Mouse (Mus musculus): Measurements from ENCODE around the gene Troap. TPM values are rescaled to one million over a fixed set of nuclear protein-coding genes. Genes with fewer than 3 reads are reported as not detected.

Gene Troap
- 5.6 and 8.7 TPM in 2 replicates for polyA plus RNA-seq (2015; fragmentation: Nextera tagmentation; extraction: Ambion mirVana)

DNA sequence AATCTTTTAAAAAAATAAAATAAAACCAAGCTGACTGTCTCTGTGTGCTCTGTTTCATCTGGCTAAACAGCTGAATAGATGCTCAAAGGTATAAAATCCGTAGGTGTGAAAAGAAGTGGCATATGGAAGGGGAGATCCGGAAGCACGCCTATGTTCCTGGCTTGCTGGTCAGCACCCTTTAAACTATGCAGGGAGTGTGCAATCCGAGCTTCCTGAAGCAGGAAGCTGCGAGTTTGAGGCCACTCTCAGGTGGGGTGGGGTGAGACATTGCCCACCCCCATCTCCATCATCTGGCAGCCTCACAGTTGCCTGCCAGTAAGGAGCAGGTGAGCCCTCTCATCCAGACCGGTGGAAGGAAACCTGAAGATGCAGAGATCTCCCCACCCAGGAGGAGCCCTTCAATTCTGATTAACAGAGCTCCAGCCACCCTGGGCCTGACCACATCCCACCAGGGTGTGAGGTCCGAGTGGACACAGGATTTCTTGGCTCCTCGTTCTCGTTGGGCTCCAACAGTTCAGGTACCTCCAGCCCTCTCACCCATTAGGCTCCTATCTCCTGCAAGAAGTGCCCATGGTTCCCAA, at the start of gene Troap:
Gene Troap (plus strand): TSS at position 557 of the 581 bp plus-strand sequence.
- H3K9me3 ChIP-seq (ENCODE audit: control insufficient read depth, low read length) = no peaks in the 10 kb centered on the region
- peak within 1 kb of the TSS; percentile 74 for H3K4me2 ChIP-seq (ENCODE audit: low read length)
- 23% methylated on average over 9 of the region's 9 CpGs for WGBS
- peaks cover 13% of the 10 kb centered on the region for H3K4me1 ChIP-seq (ENCODE audit: control insufficient read depth, insufficient read depth, low read depth, low read length)
- peak; percentile 59 for ATAC-seq
- H3K4me3 ChIP-seq (ENCODE audit: low read length) = peak within 1 kb of the TSS; percentile 50
- peak within 1 kb of the TSS; percentile 91 for H3K27ac ChIP-seq (ENCODE audit: low read depth, low read length)
- peak within 1 kb of the TSS; percentile 76 for H3K9ac ChIP-seq (ENCODE audit: low read depth, low read length)
- no peaks in the 10 kb centered on the region for H3K36me3 ChIP-seq (ENCODE audit: control insufficient read depth, insufficient read depth, low read length)
- no peaks in the 10 kb centered on the region for H3K27me3 ChIP-seq (replicated peaks; ENCODE audit: control insufficient read depth, insufficient read depth, low read length)

GRCm38 (mm10) chr15:99024668-99025314, 49.6 kb upstream of the Troap start:
- H3K4me1 ChIP-seq (ENCODE audit: control insufficient read depth, insufficient read depth, low read depth, low read length) = peaks cover 8% of the 10 kb centered on the region
- H3K4me3 ChIP-seq (ENCODE audit: low read length) = no peak overlapping the region
- no peaks in the 10 kb centered on the region for H3K9me3 ChIP-seq (ENCODE audit: control insufficient read depth, low read length)
- no peak for ATAC-seq
- WGBS = 23% methylated on average over 7 of the region's 8 CpGs
- H3K4me2 ChIP-seq (ENCODE audit: low read length) = no peak overlapping the region
- no peaks in the 10 kb centered on the region for H3K36me3 ChIP-seq (ENCODE audit: control insufficient read depth, insufficient read depth, low read length)
- no peak overlapping the region for H3K9ac ChIP-seq (ENCODE audit: low read depth, low read length)
- H3K27me3 ChIP-seq (replicated peaks; ENCODE audit: control insufficient read depth, insufficient read depth, low read length) = no peaks in the 10 kb centered on the region; the same call in 1 of the 2 replicates
- H3K27ac ChIP-seq (ENCODE audit: low read depth, low read length) = no peak overlapping the region

DNA sequence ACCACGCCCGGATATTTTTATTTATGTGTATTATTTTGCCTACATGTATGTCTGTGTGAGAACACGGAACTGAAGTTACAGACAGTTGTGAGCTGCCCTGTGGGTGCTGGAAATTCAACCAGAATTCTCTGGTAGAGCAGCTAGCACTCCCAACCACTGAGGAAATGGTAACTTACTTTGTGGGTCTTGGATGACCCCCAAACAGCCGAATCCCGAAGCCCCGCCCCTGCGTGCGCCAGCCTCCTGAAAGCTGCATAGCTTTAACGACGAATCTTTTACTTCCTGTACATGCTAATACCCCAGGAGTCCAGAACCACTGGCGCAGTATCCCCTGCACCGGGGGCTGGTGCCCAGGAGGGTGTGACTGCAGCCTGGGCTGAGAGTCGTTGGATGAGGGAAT, 49.0 kb upstream of the Troap start:
- Histone ChIP-seq H3K9ac (ENCODE audit: low read depth, low read length) (no peak overlapping the region), H3K27me3 (replicated peaks; ENCODE audit: control insufficient read depth, insufficient read depth, low read length) (no peaks in the 10 kb centered on the region; the same call in none of the 2 replicates), H3K36me3 (ENCODE audit: control insufficient read depth, insufficient read depth, low read length) (no peaks in the 10 kb centered on the region), H3K27ac (ENCODE audit: low read depth, low read length) (no peak overlapping the region), H3K4me3 (ENCODE audit: low read length) (no peak overlapping the region), H3K4me2 (ENCODE audit: low read length) (no peak overlapping the region), H3K4me1 (ENCODE audit: control insufficient read depth, insufficient read depth, low read depth, low read length) (peaks cover 15% of the 10 kb centered on the region), H3K9me3 (ENCODE audit: control insufficient read depth, low read length) (no peaks in the 10 kb centered on the region)
- no peak for ATAC-seq
- WGBS = 73% methylated on average over 13 of the region's 13 CpGs

DNA sequence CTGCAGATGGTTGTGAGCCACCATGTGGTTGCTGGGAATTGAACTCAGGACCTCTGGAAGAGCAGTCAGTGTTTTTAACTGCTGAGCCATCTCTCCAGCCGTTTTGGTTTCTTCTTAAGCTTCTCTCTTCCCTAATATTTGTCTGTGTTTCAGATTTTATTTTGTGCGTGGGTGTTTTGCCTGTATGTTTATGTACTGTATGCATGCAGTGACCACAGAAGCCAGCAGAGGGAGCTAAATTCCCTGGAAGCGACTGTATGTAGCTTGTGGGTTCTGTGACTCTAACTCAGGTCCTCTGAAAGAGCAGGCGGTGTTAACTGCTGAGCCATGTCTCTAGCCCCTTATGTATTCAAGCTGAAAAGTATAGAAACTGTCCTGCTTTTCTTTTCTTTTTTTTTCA, 48.1 kb upstream of the Troap start:
- H3K36me3 ChIP-seq (ENCODE audit: control insufficient read depth, insufficient read depth, low read length) = no peaks in the 10 kb centered on the region
- no peak overlapping the region for H3K9ac ChIP-seq (ENCODE audit: low read depth, low read length)
- 66% methylated on average over 4 of the region's 4 CpGs for WGBS
- ATAC-seq = no peak
- H3K9me3 ChIP-seq (ENCODE audit: control insufficient read depth, low read length) = no peaks in the 10 kb centered on the region
- H3K4me3 ChIP-seq (ENCODE audit: low read length) = no peak overlapping the region
- no peak overlapping the region for H3K27ac ChIP-seq (ENCODE audit: low read depth, low read length)
- peaks cover 17% of the 10 kb centered on the region for H3K4me1 ChIP-seq (ENCODE audit: control insufficient read depth, insufficient read depth, low read depth, low read length)
- no peak overlapping the region for H3K4me2 ChIP-seq (ENCODE audit: low read length)
- H3K27me3 ChIP-seq (replicated peaks; ENCODE audit: control insufficient read depth, insufficient read depth, low read length) = no peaks in the 10 kb centered on the region; the same call in none of the 2 replicates

DNA sequence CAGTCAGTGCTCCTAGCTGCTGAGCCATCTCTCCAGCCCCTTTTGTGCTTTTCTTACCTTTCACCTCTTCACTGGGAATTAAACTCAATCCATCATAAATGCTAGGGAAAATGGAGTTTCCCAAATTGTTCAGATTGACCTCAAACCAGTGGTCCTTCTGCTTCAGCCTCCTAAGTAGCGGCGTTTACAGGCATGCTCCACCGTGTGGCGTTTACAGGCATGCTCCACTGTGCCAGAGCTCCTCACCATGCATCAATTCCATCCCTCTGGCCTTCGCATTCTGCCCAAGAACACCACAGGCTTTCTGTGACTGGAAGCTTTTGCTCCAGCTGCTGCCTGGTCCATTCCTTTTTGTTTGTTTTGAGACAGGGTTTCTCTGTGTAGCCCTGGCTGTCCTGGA, 47.3 kb upstream of the Troap start:
- ATAC-seq = no peak
- no peaks in the 10 kb centered on the region for H3K9me3 ChIP-seq (ENCODE audit: control insufficient read depth, low read length)
- 70% methylated on average over 5 of the region's 5 CpGs for WGBS
- H3K27ac ChIP-seq (ENCODE audit: low read depth, low read length) = no peak overlapping the region
- H3K4me3 ChIP-seq (ENCODE audit: low read length) = no peak overlapping the region
- no peaks in the 10 kb centered on the region; the same call in none of the 2 replicates for H3K27me3 ChIP-seq (replicated peaks; ENCODE audit: control insufficient read depth, insufficient read depth, low read length)
- H3K36me3 ChIP-seq (ENCODE audit: control insufficient read depth, insufficient read depth, low read length) = no peaks in the 10 kb centered on the region
- peaks cover 17% of the 10 kb centered on the region for H3K4me1 ChIP-seq (ENCODE audit: control insufficient read depth, insufficient read depth, low read depth, low read length)
- H3K9ac ChIP-seq (ENCODE audit: low read depth, low read length) = no peak overlapping the region
- H3K4me2 ChIP-seq (ENCODE audit: low read length) = no peak overlapping the region

- Histone ChIP-seq H3K27me3 (replicated peaks; ENCODE audit: control insufficient read depth, insufficient read depth, low read length) (no peaks in the 10 kb centered on the region; the same call in none of the 2 replicates), H3K4me1 (ENCODE audit: control insufficient read depth, insufficient read depth, low read depth, low read length) (peaks cover 17% of the 10 kb centered on the region), H3K4me3 (ENCODE audit: low read length) (peak overlapping the region; percentile 46), H3K4me2 (ENCODE audit: low read length) (peak overlapping the region; percentile 66), H3K9me3 (ENCODE audit: control insufficient read depth, low read length) (no peaks in the 10 kb centered on the region), H3K27ac (ENCODE audit: low read depth, low read length) (no peak overlapping the region), H3K36me3 (ENCODE audit: control insufficient read depth, insufficient read depth, low read length) (no peaks in the 10 kb centered on the region), H3K9ac (ENCODE audit: low read depth, low read length) (peak overlapping the region; percentile 22; the same call in 1 of the 2 replicates)
- no peak for ATAC-seq
- 9% methylated on average over 10 of the region's 10 CpGs for WGBS
Measured at GRCm38 (mm10) chr15:99028874-99029458, 45.4 kb upstream of the Troap start.

DNA sequence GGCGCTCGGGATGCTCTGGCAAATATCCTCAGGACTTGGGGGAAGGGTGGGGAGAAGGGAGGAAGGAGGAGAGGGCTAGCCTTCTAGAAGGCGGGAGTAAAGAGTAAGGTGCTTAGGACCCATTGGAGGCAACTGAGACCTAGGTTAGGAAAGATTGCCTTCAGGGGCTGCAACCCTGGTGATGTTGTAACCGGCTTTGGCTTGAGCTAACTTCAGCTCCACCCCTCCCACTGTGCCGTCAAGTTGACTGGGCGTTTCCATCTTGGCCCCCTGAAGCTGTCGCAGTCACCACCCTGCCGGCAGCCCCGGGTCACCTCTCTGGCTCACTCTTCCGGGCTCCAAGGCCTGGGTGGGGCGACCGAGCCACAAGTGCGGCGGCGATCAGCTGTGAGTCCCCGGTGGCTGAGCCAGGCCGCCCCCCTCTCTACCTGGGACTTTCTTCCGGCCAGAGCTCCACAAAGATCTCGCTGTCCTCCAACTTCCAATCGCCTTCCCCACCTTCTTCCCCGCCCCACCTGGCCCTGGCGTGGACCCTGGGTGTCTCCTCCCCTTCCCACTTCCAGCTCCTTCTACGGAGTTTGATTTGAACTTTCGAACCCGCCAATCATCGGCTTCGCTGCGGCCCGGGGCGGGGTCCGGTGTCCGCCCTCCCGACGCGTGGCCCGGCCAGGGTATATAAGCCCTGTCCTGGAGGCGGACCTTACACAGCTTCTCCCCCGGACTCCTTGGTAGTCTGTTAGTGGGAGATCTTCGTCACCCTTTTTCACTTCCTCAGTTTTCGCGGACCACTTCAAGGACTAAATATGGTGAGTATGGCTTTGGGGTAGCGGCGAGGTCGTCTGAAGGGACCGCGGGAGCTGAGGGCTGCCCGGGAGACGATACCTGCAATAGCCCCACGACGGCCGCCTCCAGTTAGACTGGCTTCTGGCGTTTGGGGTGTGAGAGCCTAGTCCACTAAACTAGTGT, 44.5 kb upstream of the Troap start, which contains the start of gene Tuba1c:
Gene Tuba1c (plus strand): TSS at position 273 of the 966 bp plus-strand sequence.
- Histone ChIP-seq H3K9me3 (ENCODE audit: control insufficient read depth, low read length) (no peaks in the 10 kb centered on the region), H3K4me2 (ENCODE audit: low read length) (peak within 1 kb of the TSS; percentile 66), H3K4me1 (ENCODE audit: control insufficient read depth, insufficient read depth, low read depth, low read length) (peaks cover 17% of the 10 kb centered on the region), H3K27me3 (replicated peaks; ENCODE audit: control insufficient read depth, insufficient read depth, low read length) (no peaks in the 10 kb centered on the region; the same call in none of the 2 replicates), H3K27ac (ENCODE audit: low read depth, low read length) (no peak within 1 kb of the TSS), H3K36me3 (ENCODE audit: control insufficient read depth, insufficient read depth, low read length) (no peaks in the 10 kb centered on the region), H3K9ac (ENCODE audit: low read depth, low read length) (peak within 1 kb of the TSS; percentile 59), H3K4me3 (ENCODE audit: low read length) (peak within 1 kb of the TSS; percentile 46)
- ATAC-seq = peak; percentile 74
- 1% methylated on average over 52 of the region's 52 CpGs for WGBS

- peaks cover 17% of the 10 kb centered on the region for H3K4me1 ChIP-seq (ENCODE audit: control insufficient read depth, insufficient read depth, low read depth, low read length)
- no peaks in the 10 kb centered on the region; the same call in none of the 2 replicates for H3K27me3 ChIP-seq (replicated peaks; ENCODE audit: control insufficient read depth, insufficient read depth, low read length)
- H3K4me3 ChIP-seq (ENCODE audit: low read length) = peak overlapping the region; percentile 46
- WGBS = 14% methylated on average over 26 of the region's 26 CpGs
- no peak for ATAC-seq
- no peak overlapping the region for H3K27ac ChIP-seq (ENCODE audit: low read depth, low read length)
- H3K36me3 ChIP-seq (ENCODE audit: control insufficient read depth, insufficient read depth, low read length) = no peaks in the 10 kb centered on the region
- H3K4me2 ChIP-seq (ENCODE audit: low read length) = peak overlapping the region; percentile 66
- peak overlapping the region; percentile 59 for H3K9ac ChIP-seq (ENCODE audit: low read depth, low read length)
- no peaks in the 10 kb centered on the region for H3K9me3 ChIP-seq (ENCODE audit: control insufficient read depth, low read length)
Measured at GRCm38 (mm10) chr15:99030585-99031387, 43.6 kb upstream of the Troap start.

Data from hindbrain, embryonic 16.5 days (tissue).